Mouse (Mus musculus): ENCODE data around the gene Spaca4.

Gene Spaca4

DNA sequence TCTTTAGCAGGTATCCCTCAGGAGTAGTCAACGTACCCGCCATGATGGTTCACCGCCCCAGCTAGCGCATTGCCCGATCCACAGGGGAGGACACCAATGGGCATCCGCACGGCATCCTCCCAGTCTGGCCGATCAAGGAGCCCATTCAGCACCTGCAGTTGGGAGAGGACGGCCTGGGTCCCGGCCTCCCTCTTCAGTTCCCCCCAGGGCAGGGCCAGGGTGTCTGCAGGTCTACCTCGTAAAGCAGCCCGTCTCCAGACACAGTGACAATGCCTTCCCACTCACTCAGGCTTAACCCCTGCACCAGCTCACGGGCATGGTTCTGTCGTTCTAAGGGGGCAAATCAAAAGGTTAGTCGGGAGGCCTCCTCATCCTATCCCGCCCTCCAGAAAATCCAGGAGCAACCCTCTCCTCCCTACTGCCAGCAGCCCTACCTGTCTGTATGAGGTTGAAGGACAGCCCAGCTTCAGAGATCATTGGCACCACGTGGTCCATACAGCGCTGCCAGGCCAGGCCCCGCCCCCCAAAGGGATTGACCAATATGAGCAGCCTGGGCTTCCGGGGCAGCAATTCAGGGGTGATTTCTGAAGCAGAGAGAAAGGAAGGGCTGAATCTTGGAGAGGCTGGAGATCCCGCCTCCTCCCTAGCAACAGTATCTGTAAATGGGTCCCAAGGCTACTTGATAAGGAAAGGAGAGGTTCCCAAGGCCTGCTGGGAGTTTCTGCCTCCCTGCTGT is 13.4 kb downstream of the Spaca4 start:
- no peak for DNase-seq (ENCODE audit: low spot score in 2 of 2)

DNA sequence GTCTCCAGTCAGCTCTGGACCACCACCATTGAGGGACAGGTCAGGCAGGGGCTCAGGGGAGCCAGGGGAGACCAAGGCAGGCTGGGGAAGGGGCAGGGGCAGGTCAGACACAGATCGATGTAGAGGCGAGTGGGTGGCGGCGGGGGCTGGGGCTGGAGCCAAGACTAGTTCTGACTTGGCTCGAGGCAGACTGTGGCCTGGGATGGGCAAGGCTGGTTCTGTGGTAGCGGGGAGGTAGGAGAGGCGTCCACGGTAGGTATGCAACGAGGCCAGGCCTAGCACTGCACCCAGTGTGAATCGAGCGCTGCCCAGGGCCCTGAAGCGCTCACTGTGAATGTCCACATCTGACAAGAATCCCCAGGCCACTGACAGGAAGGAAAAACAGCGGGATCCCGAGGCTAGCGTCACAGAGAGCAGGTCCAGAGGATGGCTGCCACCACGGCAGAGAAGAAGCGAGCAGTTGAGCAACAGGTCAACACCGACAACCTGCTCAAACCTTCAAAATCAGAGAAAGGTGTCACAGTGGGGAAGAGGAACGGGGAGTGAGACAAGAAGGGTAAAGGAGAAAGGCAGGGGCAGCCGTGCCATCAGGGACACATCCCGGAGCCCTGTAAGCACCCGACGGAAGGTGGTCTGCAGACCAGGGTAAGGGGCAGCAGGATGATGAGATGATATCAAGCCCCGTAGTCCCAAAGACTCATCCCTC is 14.1 kb downstream of the Spaca4 start:
- DNase-seq (ENCODE audit: low spot score in 2 of 2): no peak

DNA sequence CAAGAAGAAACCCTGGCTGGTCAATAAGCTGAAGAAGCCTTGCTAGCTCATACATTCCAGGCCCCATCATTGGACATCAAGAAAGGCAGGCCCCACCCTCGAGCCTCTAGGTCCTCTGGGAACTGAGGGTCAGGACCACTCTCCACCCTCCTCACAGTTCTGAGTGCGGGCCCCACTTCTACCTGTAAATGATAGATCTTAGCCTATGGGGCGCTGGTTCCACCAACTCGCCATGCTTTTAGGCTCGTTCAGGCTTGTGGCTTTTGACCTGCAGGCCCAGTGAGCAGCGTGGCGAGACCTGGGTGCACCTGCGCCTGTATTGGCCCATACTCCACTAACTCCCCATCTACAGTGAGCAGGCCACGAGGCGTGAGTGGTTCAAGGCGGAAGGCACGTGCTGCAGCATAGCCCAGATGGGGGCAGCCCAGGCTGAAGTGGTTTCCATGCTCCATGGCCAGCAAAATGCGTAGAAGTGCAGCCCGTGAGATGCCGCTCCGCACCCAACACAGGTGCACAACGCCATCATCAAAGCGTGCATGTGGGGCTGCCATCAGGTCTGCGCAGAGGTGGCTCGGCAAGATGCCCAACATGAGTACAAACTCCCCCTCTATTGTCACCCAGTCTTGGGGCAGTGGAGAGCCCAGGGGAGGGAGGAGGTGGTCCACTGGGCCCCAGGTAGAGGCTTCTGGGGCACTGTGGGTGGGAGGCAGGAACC is 15.0 kb downstream of the Spaca4 start:
- peak in 1 of 2 experiments; percentile 48 for DNase-seq (ENCODE audit: low spot score in 2 of 2)

DNA sequence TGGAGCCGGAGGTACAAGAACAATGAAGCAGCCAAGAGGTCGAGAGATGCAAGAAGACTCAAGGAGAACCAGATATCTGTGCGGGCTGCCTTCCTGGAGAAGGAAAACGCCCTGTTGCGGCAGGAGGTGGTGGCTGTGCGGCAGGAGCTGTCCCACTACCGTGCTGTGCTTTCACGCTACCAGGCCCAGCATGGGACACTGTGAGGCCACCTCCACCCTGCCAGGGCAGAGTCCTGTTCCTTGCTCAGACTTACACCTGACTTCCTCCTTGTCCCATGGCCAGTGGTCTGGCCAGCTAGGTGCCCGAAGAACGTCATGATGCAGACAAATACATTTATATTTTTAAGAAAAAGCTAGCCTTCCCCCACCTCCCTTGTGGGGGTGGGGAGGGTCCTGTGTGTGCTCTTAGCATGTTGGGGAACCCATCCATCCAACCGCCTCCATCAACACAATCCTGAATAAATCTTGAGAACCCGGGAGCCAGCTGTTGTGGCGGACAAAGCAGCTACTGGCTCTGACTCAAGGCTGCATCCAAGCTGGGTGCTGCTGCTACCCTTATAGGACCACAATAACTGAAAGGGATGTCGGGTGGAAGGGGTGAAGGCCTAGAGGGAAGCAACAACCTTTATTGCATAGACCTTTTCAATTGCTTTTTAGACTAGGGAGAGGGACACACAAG is 15.8 kb downstream of the Spaca4 start:
- DNase-seq (ENCODE audit: low spot score in 2 of 2): no peak

DNA sequence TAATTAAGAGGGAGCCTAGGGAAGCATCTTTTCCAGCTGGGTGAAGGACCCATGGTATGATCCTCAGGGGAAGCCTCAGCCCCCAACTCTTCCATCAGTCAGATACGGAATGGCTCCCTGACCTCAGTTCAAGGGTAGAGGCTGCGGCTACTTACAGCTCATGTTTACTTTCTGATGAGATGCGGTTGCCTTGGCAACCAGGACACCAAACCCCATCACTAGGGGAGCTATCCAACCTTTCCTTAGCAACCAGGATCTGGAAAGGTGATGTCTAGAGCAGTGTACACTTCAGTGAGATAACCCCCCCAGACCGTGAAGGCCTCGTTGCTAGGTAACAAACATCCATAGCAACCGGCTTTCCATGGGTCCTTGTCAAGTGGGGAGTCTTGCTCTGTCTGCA is 16.6 kb downstream of the Spaca4 start:
- peak in 1 of 2 experiments; percentile 43 for DNase-seq (ENCODE audit: low spot score in 2 of 2)

DNA sequence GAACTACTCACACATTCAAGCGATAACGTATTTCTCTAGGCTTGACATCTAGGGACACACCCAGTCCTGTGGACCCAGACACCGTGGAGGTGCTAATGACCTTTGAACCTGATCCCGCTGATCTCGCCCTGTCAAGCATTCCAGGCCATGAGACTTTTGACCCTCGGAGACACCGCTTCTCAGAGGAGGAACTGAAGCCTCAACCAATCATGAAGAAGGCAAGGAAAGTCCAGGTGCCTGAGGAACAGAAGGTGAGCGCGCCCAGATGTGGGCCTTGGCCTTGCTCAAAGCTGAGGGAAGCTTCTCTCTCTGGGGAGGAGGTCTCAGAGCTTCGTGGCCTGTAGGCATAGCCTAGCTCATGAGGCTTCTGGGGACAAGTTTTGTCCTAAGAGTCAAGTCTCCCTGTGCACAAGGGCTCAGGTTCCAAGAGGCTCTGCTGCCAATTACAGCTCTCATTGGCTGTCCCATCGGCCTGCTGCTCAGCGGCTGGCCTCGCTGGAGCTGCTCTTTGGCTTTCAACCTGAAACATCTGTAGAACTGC is 17.3 kb downstream of the Spaca4 start:
- DNase-seq (ENCODE audit: low spot score in 2 of 2): no peak

DNA sequence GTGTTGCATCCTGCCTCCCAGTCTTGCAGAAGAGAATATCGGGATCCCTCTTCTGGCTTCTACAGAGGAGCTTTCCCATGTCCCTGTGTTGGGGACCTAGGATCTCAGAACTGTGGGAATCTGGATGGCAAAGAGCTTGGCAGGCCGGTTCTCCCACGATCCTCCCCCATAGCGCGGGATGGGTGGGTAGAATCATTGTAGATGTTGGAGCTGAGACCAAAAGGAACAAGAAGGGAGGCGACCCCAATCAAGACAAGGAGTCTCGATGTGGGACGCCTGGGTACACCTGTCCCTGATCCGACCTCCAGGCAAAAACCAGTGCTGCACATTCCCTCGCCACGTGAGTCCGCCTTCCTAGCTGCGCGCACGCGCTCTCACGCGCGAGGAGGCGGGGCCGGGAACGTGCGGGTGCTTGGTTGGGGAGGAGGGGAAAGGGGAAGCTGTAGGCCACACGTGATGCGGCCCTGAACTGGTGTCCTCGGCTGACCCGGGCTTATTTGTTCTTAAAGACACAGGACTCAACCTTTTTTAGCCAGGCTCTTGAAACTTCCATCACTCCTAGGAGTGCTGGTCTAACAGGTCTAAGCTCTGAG is 18.1 kb downstream of the Spaca4 start:
- DNase-seq (ENCODE audit: low spot score in 2 of 2): peak; percentile 90 to 96

DNA sequence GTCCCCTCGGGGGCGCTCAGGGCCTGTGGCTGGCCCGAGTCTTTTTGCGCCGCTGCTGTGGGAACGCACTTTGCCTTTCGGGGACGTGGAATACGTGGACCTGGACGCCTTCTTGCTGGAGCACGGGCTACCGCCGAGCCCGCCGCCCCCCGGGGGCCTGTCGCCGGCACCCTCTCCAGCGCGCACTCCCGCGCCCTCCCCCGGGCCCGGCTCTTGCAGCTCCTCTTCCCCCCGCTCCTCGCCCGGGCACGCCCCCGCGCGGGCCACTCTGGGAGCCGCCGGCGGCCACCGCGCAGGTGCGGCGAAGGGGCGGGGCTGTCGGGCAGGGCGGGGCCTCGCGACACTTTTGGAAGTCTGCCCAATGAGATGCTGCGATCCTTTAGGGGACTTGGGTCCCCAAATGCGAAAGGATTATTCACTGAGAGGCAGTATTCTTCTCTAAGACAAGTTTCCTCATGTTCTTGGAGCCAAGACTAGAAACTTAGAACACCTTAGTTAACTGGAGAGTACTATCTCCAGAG is 18.8 kb downstream of the Spaca4 start:
- DNase-seq (ENCODE audit: low spot score in 2 of 2): peak in 1 of 2 experiments; percentile 81

DNA sequence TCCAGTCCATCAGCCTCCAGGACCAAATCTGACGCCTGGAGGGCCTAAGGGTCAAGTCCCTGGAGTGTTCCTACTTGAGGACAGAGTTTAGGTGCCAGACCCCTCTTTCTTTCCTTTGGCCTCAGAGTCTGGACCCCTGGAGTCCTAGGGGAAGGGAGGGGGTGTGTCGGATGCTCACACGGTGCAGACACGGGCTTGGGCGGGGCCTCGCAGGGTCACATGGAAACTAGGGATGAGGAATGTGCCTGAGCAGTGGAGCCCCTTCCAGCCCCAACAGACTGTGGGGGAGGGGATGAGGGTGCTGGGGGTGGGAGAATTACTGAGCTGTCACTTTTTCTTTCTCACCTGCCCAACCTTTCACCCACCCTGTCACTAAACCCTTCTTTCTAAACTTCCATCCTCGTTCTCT is 19.7 kb downstream of the Spaca4 start:
- peak in 1 of 2 experiments; percentile 91 for DNase-seq (ENCODE audit: low spot score in 2 of 2)

DNA sequence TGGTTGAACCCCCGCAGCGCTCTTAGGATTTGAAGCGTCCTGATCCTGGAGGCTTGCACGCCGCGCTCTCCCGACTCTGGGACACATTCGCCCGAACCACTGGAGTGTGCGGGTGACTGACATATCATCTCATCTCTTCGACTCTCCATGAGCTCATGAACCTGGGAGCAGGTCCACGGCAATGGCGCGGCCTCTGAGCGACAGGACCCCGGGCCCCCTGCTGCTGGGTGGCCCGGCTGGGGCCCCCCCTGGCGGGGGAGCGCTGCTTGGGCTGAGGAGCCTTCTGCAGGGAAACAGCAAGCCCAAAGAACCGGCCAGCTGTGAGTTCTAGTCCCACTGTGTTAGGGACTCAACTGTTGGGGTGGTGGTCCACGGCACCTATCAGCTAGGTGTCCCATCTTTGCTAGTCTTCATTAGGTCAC is 20.2 kb downstream of the Spaca4 start:
- no peak for DNase-seq (ENCODE audit: low spot score in 2 of 2)

DNA sequence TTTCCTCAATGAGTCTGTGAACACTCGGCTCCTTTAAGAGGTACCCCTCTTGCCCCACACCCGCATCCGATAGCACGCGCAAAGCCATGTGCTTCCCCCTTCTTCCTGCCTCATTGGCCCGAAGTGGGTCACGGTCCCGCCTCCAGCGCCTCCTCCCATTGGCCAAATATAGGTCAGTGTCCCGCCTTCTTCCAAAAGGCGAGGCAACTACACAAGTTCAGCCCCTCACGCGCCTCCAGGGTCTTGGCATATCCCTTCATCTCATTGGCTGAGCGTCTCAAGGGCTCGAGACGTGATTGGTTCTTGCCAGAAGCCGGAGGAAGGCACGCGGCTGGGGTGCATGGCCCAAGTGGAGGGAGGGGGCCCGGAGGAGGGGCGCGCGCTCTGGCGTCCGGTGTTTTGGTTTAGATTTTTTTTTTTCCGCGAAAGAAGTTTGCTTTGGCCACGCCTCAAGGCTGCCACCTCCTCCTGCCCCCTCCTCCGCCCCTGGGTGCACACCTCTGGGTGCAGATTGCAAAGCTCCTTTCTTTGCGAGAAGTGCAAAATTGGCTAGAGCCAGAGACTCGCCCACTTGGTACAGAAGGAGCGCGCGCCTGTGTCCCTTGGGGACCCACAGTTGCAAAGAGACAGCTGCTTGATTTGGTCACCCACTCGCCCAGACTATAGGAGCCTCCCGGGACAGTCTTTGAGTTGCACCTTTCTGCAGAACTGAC is 20.7 kb downstream of the Spaca4 start, which contains the start of gene Dbp:
TSS of gene Dbp (plus strand) at position 359 of the 713 bp plus-strand sequence.
- DNase-seq (ENCODE audit: low spot score in 2 of 2): peak; percentile 100

DNA sequence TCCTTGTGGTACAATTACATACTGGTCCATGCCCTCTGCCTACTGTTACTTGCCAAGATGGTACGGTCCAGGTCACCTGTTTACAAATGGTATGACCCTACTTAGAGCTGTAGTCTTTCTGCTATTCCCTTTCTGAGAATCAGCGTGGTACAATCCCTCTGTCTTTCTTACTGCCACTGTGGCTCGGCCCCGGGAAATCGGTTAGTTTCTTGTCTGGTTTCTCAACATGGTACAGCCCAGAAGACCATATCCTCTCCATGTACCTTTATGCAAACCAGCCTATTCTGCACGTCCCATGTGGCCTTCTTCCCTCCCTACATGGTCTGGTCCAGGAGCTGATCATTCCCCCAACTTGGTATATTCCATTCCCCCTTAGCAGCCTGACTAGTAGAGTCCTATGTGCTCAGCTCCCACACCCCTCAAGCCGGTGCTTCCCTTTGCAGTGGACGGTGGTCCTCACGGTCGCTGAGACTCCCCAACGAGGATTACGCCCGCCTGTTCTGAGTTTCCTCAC is 21.5 kb downstream of the Spaca4 start:
- DNase-seq (ENCODE audit: low spot score in 2 of 2): peak; percentile 88 to 90

DNA sequence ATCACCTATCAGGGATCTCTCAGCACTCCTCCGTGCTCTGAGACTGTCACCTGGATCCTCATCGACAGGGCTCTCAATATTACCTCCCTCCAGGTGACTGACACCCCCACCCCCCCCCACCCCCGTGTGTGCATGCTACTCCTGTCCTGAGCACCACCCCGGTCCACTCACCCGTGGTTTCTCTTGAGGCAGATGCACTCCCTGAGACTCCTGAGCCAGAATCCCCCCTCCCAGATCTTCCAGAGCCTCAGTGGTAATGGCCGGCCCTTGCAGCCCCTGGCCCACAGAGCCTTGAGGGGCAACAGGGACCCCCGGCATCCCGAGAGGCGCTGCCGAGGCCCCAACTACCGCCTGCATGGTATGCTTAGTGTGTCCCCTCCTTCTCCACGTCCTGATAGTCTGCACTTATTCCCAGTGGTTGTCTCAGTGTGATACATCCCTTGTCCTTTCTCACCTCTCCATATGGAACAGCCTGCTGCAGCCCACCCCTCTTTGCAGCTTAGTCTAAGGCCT is 22.0 kb downstream of the Spaca4 start:
- DNase-seq (ENCODE audit: low spot score in 2 of 2): no peak

DNA sequence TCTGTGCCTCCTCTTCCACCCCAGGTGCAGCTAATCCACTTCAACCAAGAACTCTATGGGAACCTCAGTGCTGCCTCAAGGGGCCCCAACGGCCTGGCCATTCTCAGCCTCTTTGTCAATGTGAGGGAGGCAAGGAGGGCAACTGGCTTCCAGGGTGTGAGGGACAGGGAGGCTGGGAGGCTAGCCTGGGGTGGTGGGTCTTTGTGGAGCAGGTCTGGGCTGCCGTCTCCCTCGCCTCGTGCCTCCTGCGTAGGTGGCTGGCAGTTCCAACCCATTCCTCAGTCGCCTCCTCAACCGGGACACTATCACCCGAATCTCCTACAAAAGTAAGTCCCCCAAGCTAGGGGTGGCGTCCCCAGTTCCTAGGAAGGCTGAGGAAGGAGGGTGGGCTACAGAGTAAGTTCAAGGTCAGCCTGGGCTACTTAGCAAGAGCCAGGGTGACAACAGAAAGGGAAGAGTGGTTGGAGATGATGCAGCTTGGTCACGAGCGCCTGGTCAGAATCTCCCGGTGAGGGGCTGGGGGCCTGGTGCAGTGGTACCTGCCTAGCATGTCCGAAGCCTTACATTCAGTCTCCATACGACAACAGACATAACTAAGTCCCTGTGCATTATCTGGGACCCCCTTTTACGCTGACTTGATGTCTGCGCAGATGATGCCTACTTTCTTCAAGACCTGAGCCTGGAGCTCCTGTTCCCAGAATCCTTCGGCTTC is 22.6 kb downstream of the Spaca4 start:
- DNase-seq (ENCODE audit: low spot score in 2 of 2): no peak

DNA sequence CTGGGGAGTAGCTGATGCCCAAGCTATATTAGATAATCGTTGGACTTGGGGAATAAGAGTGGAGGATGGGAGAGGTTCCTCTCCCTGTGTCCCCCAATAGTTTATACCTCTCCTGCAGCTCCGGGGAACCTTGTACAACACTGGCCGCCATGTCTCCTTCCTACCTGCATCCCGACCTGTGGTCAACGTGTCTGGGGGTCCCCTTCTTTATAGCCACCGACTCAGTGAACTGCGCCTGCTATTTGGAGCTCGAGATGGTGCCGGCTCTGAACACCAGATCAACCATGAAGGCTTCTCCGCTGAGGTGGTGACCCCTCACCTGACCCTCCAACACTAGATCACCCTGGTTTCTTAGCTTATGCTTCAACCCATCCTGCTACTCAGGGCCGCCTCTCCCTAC is 23.3 kb downstream of the Spaca4 start:
- DNase-seq (ENCODE audit: low spot score in 2 of 2): no peak

DNA sequence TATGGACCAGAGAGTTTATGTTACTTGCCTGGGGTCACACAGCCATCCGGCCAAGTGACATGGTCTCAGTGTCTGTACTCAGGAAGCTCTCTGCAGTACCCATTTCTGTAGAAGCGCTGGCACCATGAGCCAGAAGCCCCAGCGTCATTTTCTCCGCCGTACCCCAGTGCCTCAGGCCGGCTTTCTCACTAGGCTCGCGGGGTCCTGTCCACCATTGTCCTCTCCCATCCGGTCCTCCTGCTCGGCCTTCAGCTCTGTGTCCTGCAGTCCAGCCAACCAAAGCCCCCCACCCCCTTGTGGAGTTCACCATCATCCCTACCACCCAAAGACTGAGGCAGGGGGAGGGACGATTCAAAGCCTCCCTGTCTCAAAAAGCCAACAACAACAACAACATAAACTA is 24.0 kb downstream of the Spaca4 start:
- DNase-seq (ENCODE audit: low spot score in 2 of 2): no peak

DNA sequence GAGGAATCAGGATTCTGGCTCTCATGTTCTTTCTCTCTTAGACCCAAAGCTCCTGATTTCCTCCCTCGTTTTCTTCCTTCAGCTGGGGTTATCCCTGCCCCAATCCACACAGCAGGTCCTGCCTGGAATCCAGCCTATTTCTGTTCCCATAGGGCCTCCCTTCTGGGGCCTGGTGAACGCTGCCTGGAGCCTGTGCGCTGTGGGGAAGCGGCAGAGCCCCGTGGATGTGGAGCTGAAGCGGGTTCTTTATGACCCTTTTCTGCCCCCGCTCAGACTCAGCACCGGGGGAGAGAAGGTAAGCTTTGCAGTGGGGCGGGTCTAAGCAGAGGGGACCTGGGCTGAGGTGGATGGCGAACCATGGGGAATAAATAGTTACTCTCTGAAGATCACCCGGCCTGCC is 24.5 kb downstream of the Spaca4 start:
- DNase-seq (ENCODE audit: low spot score in 2 of 2): peak in 1 of 2 experiments; percentile 54

DNA sequence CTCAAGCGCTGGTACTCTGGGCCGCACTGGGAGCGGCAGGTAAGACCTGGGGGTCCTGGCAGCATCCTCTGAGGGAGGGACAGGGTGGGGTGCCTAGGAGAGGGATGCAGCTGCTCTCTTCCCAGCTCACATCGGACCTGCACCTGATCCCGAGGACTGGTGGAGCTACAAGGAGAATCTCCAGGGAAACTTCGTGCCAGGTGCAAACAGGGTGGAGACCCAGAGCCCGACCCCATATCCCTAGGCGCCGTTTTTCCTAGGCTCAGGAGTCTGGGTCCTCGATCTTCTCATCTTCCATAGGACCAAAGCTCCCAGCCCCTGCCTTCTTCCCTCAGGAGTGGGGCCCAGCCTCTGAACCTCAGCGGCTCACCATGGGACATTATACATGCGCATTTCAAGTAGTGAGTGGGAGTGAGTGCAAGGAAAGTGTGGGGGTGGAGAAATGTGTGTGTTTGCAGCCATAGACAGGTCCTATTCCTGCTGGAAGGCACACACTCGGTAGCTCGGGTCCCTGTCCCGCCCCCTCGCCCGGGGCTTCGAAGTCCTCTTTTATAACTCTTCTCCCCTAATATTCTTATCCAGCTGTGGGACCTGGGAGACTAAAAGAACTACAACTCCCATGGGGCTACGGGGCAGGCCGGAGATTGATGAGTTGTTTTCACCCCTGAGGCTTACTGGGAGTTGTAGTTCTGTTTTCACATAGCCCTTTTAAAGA is 25.2 kb downstream of the Spaca4 start:
- DNase-seq (ENCODE audit: low spot score in 2 of 2): peak; percentile 88 to 91

All from left cerebral cortex, adult 9 months (tissue).